Mouse (Mus musculus) thymus, postnatal 14 days (tissue): ENCODE measurements around the gene Klhl3.

Source experiments
- DNase-seq: peaks from one replicate; pipeline ENCODE4 v3.0.0; 2021

Gene Klhl3

GRCm38 (mm10) chr13:58066496-58067389, 46.6 kb downstream of the Klhl3 start:
- DNase-seq: peak; percentile 43

- DNase-seq: no peak
These were observed 47.3 kb downstream of the Klhl3 start for GRCm38 (mm10) chr13:58066081-58066495.

GRCm38 (mm10) chr13:58065316-58065715, 48.1 kb downstream of the Klhl3 start:
- no peak for DNase-seq

GRCm38 (mm10) chr13:58057953-58058870, 55.2 kb downstream of the Klhl3 start:
- DNase-seq: peak; percentile 54

- DNase-seq: peak; percentile 28
These were observed 56.8 kb downstream of the Klhl3 start for GRCm38 (mm10) chr13:58056618-58057017.

GRCm38 (mm10) chr13:58053628-58054027, 59.8 kb downstream of the Klhl3 start:
- DNase-seq: no peak

GRCm38 (mm10) chr13:58051654-58052053, 61.7 kb downstream of the Klhl3 start:
- no peak for DNase-seq

- DNase-seq: no peak
These were observed 62.1 kb downstream of the Klhl3 start for GRCm38 (mm10) chr13:58051251-58051650.

- DNase-seq: no peak
These were observed 64.3 kb downstream of the Klhl3 start for GRCm38 (mm10) chr13:58049121-58049520.

- DNase-seq: no peak
These were observed 65.3 kb downstream of the Klhl3 start for GRCm38 (mm10) chr13:58048076-58048475.

- no peak for DNase-seq
These were observed 67.2 kb downstream of the Klhl3 start for GRCm38 (mm10) chr13:58046178-58046577.

GRCm38 (mm10) chr13:58045278-58045677, 68.1 kb downstream of the Klhl3 start:
- DNase-seq: peak; percentile 49

- DNase-seq: no peak
These were observed 70.1 kb downstream of the Klhl3 start for GRCm38 (mm10) chr13:58043278-58043677.

- no peak for DNase-seq
These were observed 73.3 kb downstream of the Klhl3 start for GRCm38 (mm10) chr13:58040112-58040511.

- no peak for DNase-seq
These were observed 75.9 kb downstream of the Klhl3 start for GRCm38 (mm10) chr13:58037506-58037905.

GRCm38 (mm10) chr13:58035470-58036156, 77.8 kb downstream of the Klhl3 start:
- DNase-seq: no peak

- no peak for DNase-seq
These were observed 78.4 kb downstream of the Klhl3 start for GRCm38 (mm10) chr13:58034985-58035384.

- no peak for DNase-seq
These were observed 78.9 kb downstream of the Klhl3 start for GRCm38 (mm10) chr13:58034507-58034906.

- peak; percentile 78 for DNase-seq
These were observed 81.6 kb downstream of the Klhl3 start for GRCm38 (mm10) chr13:58031755-58032154.

- no peak for DNase-seq
These were observed 86.3 kb downstream of the Klhl3 start for GRCm38 (mm10) chr13:58027115-58027514.

- DNase-seq: no peak
These were observed 87.5 kb downstream of the Klhl3 start for GRCm38 (mm10) chr13:58025701-58026414.
